Mouse (Mus musculus) mesoderm, embryonic 11.5 days (tissue): ENCODE results near the gene Ppm1l.

Experiments
- DNase-seq: peaks from one replicate; pipeline ENCODE4 v3.0.0-alpha.2; 2012; ENCODE audit warnings: low read depth, low spot score

The Ppm1l gene

DNA sequence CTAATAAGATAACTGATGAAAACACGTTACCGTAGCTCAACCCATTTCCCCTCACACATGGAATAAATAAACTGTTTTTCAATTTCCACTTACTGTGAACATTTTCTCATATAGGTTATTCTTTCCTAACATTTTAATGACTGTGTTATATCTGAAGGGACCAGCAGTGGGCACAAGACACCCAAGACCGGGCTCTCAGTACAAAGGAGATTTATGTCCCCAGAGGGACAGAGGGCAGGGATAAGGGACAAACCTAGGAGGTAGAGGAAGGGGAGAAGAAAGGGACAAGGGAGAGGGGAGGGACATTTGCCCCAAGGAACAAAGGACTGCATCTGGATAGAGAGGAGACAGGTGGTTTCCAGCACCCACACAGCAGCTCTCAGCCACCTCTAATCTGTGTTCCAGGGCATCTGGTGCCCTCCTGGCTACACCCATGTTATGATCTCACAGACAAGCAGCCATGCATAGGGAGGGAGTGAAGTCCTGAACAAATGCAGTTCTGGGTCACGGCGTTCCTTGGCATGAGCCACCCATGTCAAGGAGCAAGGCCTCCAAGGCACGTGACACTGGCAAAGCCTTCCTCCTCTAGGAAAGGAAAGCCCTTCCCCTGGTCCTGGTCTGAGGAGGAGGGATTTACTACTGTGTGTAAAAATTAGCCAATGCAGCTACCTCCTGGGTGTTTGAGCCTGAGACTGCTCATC, 174.5 kb downstream of the Ppm1l start:
- no peak for DNase-seq

GRCm38 (mm10) chr3:69494233-69495010, 177.8 kb downstream of the Ppm1l start:
- DNase-seq: no peak

- no peak for DNase-seq
Observed at GRCm38 (mm10) chr3:69497178-69497577, 180.5 kb downstream of the Ppm1l start.

DNA sequence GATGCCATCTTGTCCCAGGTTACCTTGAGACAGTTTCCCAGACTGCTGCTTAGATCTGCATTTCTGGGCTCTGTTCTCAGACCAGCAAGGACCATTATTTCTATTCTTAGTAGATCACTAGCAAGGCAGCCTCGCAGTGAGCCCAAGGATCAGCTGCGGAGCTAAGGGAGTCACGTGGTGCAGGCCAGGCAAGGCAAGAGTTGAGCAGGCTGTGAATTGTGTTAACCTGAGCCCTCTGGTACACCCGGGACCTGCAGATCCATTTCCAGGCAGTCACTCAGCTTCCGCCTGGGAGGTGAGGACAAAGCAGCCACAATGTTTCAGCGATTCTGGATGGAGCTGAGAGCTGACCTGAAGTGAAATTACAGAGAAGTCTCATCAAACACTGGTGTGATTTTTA, 185.3 kb downstream of the Ppm1l start:
- no peak for DNase-seq

GRCm38 (mm10) chr3:69502527-69502926, 185.9 kb downstream of the Ppm1l start:
- no peak for DNase-seq

DNA sequence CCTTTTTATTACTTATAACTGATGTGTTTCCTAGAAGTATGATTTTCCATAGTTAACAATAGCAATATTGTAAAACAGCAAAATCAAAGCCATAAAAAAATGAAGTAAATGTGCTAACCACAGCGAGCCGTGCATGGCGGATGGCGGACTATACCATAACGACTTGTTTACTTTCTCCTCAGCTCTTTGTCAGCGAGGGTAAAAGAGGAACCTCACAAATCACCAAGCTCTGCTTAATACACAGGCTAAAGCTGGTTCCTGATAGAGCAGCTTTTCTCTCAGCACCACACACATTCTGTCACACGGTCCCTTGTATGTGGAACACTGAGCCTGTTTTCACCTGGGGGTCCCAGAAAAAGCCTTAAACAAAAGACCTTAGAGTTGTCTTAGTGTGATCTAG, 188.4 kb downstream of the Ppm1l start:
- no peak for DNase-seq

DNA sequence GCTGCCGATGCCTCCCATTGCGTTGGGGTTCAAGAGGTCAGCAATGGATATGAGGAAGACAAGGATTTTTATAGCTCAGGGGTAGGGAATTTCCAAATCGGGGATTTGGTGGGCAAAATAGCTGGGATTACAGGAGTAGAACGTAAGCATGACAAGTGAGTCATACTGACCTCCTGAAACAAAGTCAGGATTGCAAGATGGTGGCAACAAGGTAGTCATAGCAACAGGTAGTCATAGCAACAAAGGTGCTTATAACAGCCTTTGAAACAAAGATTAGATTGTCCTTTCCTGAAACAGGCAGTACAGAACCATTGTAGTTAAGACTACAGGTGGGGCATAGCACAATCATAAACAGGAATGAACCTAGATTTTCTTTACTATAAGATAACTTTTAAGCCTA, 189.7 kb downstream of the Ppm1l start:
- DNase-seq: peak; percentile 34

DNA sequence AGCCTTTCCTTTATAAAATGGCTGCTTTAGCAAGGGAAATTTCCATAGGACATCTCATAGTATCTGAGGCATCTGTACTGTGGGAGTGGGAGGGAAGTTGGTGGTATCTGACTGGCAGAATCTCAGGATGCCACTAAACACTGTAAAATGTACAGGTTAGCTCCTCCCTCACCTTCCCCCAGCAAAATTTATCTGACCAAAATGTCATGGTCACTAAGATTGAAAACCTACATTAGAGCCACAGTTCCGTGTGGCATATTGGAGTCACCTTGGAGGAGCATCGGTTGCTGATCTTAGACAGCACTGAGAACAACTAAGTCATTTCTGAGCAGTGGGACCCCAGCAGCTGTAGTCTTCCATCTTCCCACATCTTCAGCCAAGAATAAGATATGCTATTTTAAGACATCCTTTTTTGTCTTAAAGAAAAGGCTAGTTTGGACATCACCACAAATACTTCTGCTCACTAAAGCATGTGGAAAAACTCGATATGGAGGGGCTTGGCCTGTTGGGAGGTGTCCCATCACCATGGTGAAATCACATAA, 192.8 kb downstream of the Ppm1l start:
- no peak for DNase-seq

GRCm38 (mm10) chr3:69511881-69512280, 195.2 kb downstream of the Ppm1l start:
- peak; percentile 33 for DNase-seq

DNA sequence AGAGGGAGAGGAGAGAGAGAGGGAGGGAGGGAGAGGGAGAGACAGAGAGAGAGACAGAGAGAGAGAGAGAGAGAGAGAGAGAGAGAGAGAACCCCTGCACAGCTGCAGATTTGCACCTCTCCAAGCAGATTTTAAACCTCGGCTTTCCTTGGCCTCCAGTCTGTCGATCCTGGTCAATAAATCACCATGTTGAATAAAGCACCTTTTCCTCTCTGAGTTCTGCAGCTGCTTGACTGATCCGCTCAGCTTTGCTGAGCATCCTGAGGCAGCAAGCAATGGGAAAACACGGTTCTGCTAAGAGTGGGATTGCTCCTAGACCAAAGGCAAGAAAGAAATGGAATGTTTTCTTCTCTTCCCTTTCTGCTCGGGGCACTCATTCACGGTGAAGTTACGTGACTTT, 195.7 kb downstream of the Ppm1l start:
- peak; percentile 33 for DNase-seq

- DNase-seq: no peak
Observed at GRCm38 (mm10) chr3:69515730-69516350, 199.2 kb downstream of the Ppm1l start.

DNA sequence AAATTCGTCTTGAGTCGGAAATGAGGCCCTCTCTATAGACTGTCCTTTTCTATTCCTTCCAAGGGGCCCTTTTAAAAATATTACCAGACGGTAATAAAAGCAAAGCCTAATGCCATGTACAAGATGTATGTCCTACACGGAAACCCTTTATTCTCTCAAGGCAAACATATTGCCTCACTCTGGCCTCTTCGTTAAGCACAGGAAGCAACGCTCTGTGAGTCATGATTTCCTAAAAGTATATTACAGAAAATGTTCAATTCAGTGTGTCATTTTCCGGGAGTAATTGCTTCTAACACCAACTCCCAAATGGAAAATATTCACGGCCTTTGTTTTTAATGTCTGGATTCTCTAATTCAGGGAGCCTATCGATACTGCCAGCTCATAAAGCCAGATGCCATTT, 202.5 kb downstream of the Ppm1l start:
- no peak for DNase-seq

GRCm38 (mm10) chr3:69519789-69520558, 203.3 kb downstream of the Ppm1l start:
- peak; percentile 31 for DNase-seq

GRCm38 (mm10) chr3:69522270-69522669, 205.6 kb downstream of the Ppm1l start:
- DNase-seq: no peak

DNA sequence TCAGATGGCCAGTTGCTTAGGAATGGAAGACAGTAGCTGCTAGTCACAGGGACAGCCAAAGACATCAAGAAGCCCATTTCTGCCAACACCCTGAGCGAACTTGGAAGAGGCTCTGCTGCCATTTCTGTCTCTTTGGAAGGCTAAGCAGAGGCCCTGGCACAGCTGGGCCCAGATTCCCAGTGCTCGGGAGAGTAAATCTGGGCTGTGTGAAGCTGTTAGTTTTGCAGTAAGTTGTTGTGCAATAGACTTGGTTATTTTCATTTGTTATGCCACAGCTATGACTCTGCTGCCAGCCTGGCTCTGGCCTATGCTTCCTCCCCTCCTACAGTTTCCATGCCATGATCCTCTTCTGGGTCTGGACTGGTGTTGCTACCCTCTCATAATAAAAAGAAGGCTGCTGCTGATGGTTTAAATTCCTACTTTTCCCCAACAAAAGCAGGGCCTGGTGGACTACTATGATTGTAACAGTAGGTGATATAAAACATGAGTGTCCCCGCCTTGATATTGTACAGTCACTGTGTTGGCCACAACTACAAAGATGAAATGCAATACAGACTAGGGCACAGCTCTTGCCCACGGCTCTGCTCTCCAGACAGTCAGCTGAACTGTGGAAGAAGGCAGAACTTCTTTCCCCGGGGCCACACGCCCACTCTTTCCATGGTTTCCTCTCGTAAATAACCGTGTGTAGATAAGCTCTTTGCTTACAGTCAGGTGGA, 207.9 kb downstream of the Ppm1l start:
- no peak for DNase-seq

DNA sequence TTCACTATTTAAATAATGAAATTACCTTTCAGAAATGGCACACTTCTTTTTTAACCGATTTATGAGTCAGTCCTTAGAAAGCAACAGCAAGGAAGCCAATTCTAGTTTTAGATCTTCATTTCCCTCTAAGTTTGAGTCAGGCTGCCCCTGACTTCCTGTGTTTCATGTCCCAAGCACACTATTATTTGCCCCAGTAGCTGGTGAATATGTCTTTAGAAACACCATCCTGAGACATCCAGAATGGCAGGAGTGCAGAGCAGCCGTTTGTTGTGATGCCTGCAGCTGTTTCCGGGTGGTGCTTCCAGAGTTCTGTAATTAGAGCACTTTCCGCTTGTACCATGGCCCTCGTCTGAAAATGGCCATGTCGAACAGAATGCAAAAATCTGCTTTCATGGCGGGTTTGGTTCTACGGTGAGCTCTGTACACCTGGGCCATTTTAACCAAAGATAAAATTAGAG, 208.4 kb downstream of the Ppm1l start:
- no peak for DNase-seq

- no peak for DNase-seq
Observed at GRCm38 (mm10) chr3:69527384-69527783, 210.7 kb downstream of the Ppm1l start.

DNA sequence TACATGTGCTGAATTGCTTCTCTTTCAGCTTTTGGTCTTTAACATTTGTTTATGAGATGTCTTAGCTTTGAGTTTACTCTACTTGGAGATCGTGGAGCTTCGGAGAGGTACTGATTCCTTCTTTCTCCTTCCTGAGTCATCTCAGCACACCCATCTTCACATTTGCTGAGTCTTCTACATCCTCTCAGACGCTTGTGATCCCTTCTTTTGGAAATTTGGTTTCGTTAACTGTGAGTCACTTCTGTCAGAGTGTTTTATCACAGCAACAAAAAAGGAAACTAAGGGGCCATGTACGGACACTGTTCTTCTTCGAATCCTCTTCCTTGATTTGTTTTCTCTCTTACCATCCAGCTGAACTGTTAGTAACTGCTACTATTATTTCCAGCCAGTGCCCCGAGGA, 212.9 kb downstream of the Ppm1l start:
- DNase-seq: no peak

GRCm38 (mm10) chr3:69531511-69531910, 214.8 kb downstream of the Ppm1l start:
- DNase-seq: no peak

GRCm38 (mm10) chr3:69532687-69533086, 216.0 kb downstream of the Ppm1l start:
- DNase-seq: no peak

- DNase-seq: no peak
Observed at GRCm38 (mm10) chr3:69535486-69535885, 218.8 kb downstream of the Ppm1l start.
